Mouse (Mus musculus): ENCODE measurements around the gene Carm1. TPM values are rescaled to one million over a fixed set of nuclear protein-coding genes. Genes with fewer than 3 reads are reported as not detected.
A peak's percentile ranks its signal among the peaks of the same experiment; 100 is the strongest.
"Not testable (repeated sequence)": the region's sequence is repeated elsewhere in the genome, so short reads cannot be mapped to it uniquely, and the experiment has no call there.

Carm1 gene
- polyA plus RNA-seq, 1 experiment, result 63.4 TPM

- H3K36me3 ChIP-seq (ENCODE audit: control insufficient read depth, insufficient read depth, low read length), result peaks cover 41% of the 10 kb centered on the region
- WGBS, result 61% methylated on average over 7 of the region's 7 CpGs
- H3K4me3 ChIP-seq (ENCODE audit: low read depth, low read length), result no peak overlapping the region
- H3K27ac ChIP-seq (ENCODE audit: insufficient read depth, low read depth, low read length), result no peak overlapping the region
- no peaks in the 10 kb centered on the region for H3K27me3 ChIP-seq (ENCODE audit: control insufficient read depth, insufficient read depth, low read length)
- no peak for TF ChIP-seq CTCF (IDR thresholded peaks at IDR 0.05; ENCODE audit: extremely low read depth, insufficient read length, insufficient replicate concordance, low read depth, low read length)
- no peak for TF ChIP-seq POLR2A (IDR thresholded peaks at IDR 0.05; ENCODE audit: low read depth, low read length)
- H3K4me1 ChIP-seq (ENCODE audit: control insufficient read depth, insufficient read depth, insufficient read length, low read length), result peaks cover 6% of the 10 kb centered on the region
Observed at GRCm38 (mm10) chr9:21508871-21509404, 37.8 kb upstream of the Carm1 start.

GRCm38 (mm10) chr9:21509772-21510688 lies 36.7 kb upstream of the Carm1 start, which contains the start of gene Tmed1:
Gene Tmed1 (minus strand): TSS chr9:21510252.
- Histone ChIP-seq H3K4me3 (ENCODE audit: low read depth, low read length) (peak within 1 kb of the TSS; percentile 78), H3K27ac (ENCODE audit: insufficient read depth, low read depth, low read length) (peak within 1 kb of the TSS; percentile 87), H3K36me3 (ENCODE audit: control insufficient read depth, insufficient read depth, low read length) (peaks cover 30% of the 10 kb centered on the region), H3K4me1 (ENCODE audit: control insufficient read depth, insufficient read depth, insufficient read length, low read length) (peaks cover 6% of the 10 kb centered on the region), H3K27me3 (ENCODE audit: control insufficient read depth, insufficient read depth, low read length) (no peaks in the 10 kb centered on the region)
- WGBS, result under 1% methylated on average over 44 of the region's 44 CpGs
- TF ChIP-seq POLR2A (IDR thresholded peaks at IDR 0.05; ENCODE audit: low read depth, low read length) (peak; percentile 35; the same call in 1 of the 2 replicates), CTCF (IDR thresholded peaks at IDR 0.05; ENCODE audit: extremely low read depth, insufficient read length, insufficient replicate concordance, low read depth, low read length) (no peak)

DNA sequence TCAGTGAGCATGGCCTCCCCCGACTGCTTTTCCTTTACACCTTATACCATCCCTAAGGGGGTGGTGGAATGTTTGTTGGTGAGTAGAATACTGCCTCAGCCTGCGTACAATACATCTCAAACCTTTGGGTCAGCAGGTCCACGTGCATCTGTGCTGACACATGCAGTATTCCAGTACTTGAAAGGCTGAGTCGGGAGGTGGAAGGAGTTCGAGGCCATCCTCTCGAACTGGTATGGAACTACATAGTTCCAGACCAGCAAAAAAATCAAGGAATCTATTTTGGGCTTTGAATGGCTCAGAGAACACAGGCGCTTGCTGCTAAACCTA lies 36.0 kb upstream of the Carm1 start:
- no peak overlapping the region for H3K27ac ChIP-seq (ENCODE audit: insufficient read depth, low read depth, low read length)
- peaks cover 24% of the 10 kb centered on the region for H3K36me3 ChIP-seq (ENCODE audit: control insufficient read depth, insufficient read depth, low read length)
- TF ChIP-seq CTCF (IDR thresholded peaks at IDR 0.05; ENCODE audit: extremely low read depth, insufficient read length, insufficient replicate concordance, low read depth, low read length) (no peak), POLR2A (IDR thresholded peaks at IDR 0.05; ENCODE audit: low read depth, low read length) (no peak)
- H3K4me3 ChIP-seq (ENCODE audit: low read depth, low read length), result peak overlapping the region; percentile 78
- peaks cover 6% of the 10 kb centered on the region for H3K4me1 ChIP-seq (ENCODE audit: control insufficient read depth, insufficient read depth, insufficient read length, low read length)
- H3K27me3 ChIP-seq (ENCODE audit: control insufficient read depth, insufficient read depth, low read length), result no peaks in the 10 kb centered on the region
- 5% methylated on average over 7 of the region's 7 CpGs for WGBS

DNA sequence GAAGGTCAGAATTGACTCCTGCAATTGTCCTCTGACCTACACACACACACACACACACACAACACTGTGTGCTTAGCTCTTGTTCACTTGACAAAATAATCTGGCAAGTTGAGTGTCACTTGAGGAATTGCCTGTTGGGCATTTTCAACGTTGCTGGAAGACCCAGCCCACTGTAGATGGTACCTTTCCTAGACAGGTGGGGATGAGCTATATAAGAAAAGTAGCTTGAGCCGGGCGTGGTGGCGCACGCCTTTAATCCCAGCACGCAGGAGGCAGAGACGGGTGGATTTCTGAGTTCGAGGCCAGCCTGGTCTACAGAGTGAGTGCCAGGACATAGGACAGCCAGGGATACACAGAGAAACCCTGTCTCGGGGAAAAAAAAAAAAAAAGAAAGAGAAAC lies 35.6 kb upstream of the Carm1 start:
- Histone ChIP-seq H3K4me1 (ENCODE audit: control insufficient read depth, insufficient read depth, insufficient read length, low read length) (peaks cover 6% of the 10 kb centered on the region), H3K27ac (ENCODE audit: insufficient read depth, low read depth, low read length) (no peak overlapping the region), H3K4me3 (ENCODE audit: low read depth, low read length) (no peak overlapping the region), H3K36me3 (ENCODE audit: control insufficient read depth, insufficient read depth, low read length) (peaks cover 20% of the 10 kb centered on the region), H3K27me3 (ENCODE audit: control insufficient read depth, insufficient read depth, low read length) (no peaks in the 10 kb centered on the region)
- no peak for TF ChIP-seq POLR2A (IDR thresholded peaks at IDR 0.05; ENCODE audit: low read depth, low read length)
- no peak for TF ChIP-seq CTCF (IDR thresholded peaks at IDR 0.05; ENCODE audit: extremely low read depth, insufficient read length, insufficient replicate concordance, low read depth, low read length)
- WGBS, result 67% methylated on average over 9 of the region's 9 CpGs

DNA sequence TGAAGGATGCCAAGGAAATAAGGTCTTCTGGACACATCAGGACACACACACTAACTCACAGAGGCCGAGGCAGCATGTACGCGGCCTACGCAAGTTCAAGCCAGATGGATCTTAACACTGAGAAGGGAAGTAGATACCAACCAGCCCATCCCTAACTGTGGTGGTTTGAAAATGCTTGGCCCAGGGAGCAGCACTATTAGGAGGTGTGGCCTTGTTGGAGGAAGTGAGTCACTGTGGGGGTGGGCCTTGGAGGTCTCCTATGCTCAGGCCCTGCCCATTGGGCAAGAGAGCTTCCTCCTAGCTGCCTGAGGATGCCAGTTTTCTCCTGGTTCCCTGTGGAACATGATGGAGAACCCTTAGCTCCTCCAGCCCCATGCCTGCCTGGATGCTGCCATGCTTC lies 33.2 kb upstream of the Carm1 start:
- Histone ChIP-seq H3K4me1 (ENCODE audit: control insufficient read depth, insufficient read depth, insufficient read length, low read length) (peaks cover 6% of the 10 kb centered on the region), H3K36me3 (ENCODE audit: control insufficient read depth, insufficient read depth, low read length) (no peaks in the 10 kb centered on the region; the same call in 1 of the 2 replicates), H3K27me3 (ENCODE audit: control insufficient read depth, insufficient read depth, low read length) (no peaks in the 10 kb centered on the region), H3K27ac (ENCODE audit: insufficient read depth, low read depth, low read length) (no peak overlapping the region), H3K4me3 (ENCODE audit: low read depth, low read length) (no peak overlapping the region)
- TF ChIP-seq CTCF (IDR thresholded peaks at IDR 0.05; ENCODE audit: extremely low read depth, insufficient read length, insufficient replicate concordance, low read depth, low read length) (no peak), POLR2A (IDR thresholded peaks at IDR 0.05; ENCODE audit: low read depth, low read length) (no peak)
- WGBS, result 97% methylated on average over 4 of the region's 4 CpGs

DNA sequence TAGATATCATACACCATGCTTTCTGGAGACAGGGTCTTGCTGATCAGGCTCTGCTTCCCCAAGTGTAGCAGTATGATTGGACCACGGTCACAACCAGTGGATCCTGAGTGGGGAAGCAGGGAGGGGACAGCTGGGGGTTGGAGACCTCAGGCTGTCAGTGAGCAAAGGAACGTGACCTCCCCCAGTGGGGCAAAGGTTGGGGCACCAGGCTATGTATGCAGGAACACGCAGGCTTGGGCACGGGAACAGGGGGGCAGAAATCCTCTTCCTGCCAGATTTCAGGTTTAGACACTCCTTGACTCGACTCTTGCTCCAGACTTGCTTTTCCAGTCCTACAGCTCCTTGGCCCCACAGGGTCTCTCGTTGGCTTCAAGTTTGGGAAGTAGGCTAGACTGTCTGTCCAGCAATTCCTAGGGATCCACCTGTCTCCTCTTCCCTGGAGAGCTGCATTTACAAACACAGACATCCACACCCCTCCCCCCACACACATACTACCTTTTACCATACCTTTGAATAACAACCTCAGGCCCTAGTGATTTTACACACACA lies 28.7 kb upstream of the Carm1 start:
- TF ChIP-seq CTCF (IDR thresholded peaks at IDR 0.05; ENCODE audit: extremely low read depth, insufficient read length, insufficient replicate concordance, low read depth, low read length) (no peak), POLR2A (IDR thresholded peaks at IDR 0.05; ENCODE audit: low read depth, low read length) (no peak)
- 41% methylated on average over 6 of the region's 6 CpGs for WGBS
- no peaks in the 10 kb centered on the region for H3K36me3 ChIP-seq (ENCODE audit: control insufficient read depth, insufficient read depth, low read length)
- H3K27ac ChIP-seq (ENCODE audit: insufficient read depth, low read depth, low read length), result no peak overlapping the region
- H3K4me1 ChIP-seq (ENCODE audit: control insufficient read depth, insufficient read depth, insufficient read length, low read length), result no peaks in the 10 kb centered on the region
- no peak overlapping the region for H3K4me3 ChIP-seq (ENCODE audit: low read depth, low read length)
- H3K27me3 ChIP-seq (ENCODE audit: control insufficient read depth, insufficient read depth, low read length), result no peaks in the 10 kb centered on the region

DNA sequence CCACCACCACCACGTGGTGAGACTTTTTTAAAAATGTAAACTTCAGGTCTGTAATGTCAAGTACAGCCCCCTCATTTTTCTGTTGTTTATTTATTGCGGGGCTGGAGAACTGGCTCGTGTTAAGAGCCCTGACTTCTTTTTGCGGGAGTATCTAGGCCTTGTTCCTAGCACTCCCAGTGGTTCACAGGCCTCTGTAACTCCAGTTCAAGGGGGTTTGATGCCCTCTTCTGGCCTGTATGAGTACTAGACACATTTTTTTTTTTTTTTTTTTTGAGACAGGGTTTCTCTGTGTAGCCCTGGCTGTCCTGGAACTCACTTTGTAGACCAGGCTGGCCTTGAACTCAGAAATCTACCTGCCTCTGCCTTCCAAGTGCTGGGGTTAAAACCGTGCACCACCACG lies 28.0 kb upstream of the Carm1 start:
- 80% methylated on average over 6 of the region's 6 CpGs for WGBS
- H3K27me3 ChIP-seq (ENCODE audit: control insufficient read depth, insufficient read depth, low read length); H3K4me3 ChIP-seq (ENCODE audit: low read depth, low read length); H3K4me1 ChIP-seq (ENCODE audit: control insufficient read depth, insufficient read depth, insufficient read length, low read length); H3K27ac ChIP-seq (ENCODE audit: insufficient read depth, low read depth, low read length); H3K36me3 ChIP-seq (ENCODE audit: control insufficient read depth, insufficient read depth, low read length): not testable (repeated sequence)
